Mouse (Mus musculus): Measurements from ENCODE around the gene Thsd7a.

The Thsd7a gene

GRCm38 (mm10) chr6:12385591-12385990, 363.6 kb downstream of the Thsd7a start:
- no peak for DNase-seq (ENCODE audit: low spot score)

GRCm38 (mm10) chr6:12381136-12381778, 368.0 kb downstream of the Thsd7a start:
- peak; percentile 36 for DNase-seq (ENCODE audit: low spot score)

DNA sequence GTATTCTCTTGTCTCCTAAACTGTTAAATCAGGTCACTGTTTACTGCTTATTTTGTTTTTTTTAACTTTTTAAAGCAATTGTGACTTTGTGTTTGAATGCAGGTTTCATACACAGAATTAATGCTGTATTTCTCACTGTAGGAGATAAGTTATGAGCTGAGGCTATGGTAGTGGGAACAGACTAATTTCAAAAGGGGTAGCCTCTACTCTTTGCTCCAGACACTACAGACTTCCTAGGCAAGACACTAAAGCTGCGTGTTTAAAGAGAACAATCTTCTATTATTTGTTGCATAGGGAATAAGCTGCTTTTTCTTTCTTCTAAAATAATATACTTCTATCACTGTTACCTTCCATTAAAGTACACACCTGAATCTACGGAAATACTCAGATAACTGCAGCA, 368.5 kb downstream of the Thsd7a start:
- DNase-seq (ENCODE audit: low spot score), result no peak

- DNase-seq (ENCODE audit: low spot score), result no peak
These were observed 390.5 kb downstream of the Thsd7a start for GRCm38 (mm10) chr6:12358737-12359136.

- DNase-seq (ENCODE audit: low spot score), result no peak
These were observed 395.6 kb downstream of the Thsd7a start for GRCm38 (mm10) chr6:12353573-12353972.

- DNase-seq (ENCODE audit: low spot score), result no peak
These were observed 397.0 kb downstream of the Thsd7a start for GRCm38 (mm10) chr6:12352165-12352719.

GRCm38 (mm10) chr6:12350753-12351152, 398.5 kb downstream of the Thsd7a start:
- DNase-seq (ENCODE audit: low spot score), result peak; percentile 45

DNA sequence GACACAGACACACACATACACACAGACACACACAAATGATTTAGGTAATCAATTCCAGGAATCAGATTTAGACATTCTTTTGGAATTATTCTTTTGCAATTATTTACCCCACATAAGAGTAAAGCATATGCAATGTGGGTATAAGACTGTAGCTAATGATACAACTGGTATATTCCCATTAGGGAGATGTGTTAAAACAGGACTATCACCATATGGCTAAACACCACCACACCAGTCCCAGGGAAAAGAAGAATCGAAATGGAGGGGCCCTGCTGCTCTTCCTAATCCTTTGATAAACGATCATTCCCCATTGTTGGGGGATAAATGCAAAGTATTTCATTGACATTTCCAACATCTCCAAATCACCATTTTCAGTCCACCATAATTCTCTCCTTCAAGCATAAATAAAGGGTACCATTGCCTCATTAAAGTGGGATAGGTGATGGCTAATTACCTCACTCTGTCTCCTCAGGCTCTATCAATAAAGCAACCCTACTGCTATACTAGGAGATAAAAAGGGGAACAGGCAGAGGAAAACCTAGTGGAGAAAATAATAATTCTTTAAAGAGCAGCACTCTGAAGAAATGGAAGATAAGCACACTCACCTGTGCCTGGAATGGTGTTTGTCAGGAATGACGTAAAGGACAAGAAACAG, 400.0 kb downstream of the Thsd7a start:
- no peak for DNase-seq (ENCODE audit: low spot score)

GRCm38 (mm10) chr6:12348667-12349066, 400.5 kb downstream of the Thsd7a start:
- no peak for DNase-seq (ENCODE audit: low spot score)

GRCm38 (mm10) chr6:12336590-12337584, 412.3 kb downstream of the Thsd7a start:
- no peak for DNase-seq (ENCODE audit: low spot score)

GRCm38 (mm10) chr6:12315070-12315909, 433.9 kb downstream of the Thsd7a start:
- DNase-seq (ENCODE audit: low spot score), result peak; percentile 36

- DNase-seq (ENCODE audit: low spot score), result no peak
These were observed 441.7 kb downstream of the Thsd7a start for GRCm38 (mm10) chr6:12307502-12307901.

GRCm38 (mm10) chr6:12262641-12263400, 486.4 kb downstream of the Thsd7a start:
- no peak for DNase-seq (ENCODE audit: low spot score)

Data from layer of hippocampus, adult 9-10 months (tissue).